Mouse (Mus musculus) brain, embryonic 14.5 days (tissue): ENCODE results near the gene Trio.

Experiments used
- CTCF ChIP-seq: fragments of 200-500 bp; IDR thresholded peaks from 2 replicates; pipeline ENCODE4 v1.5.1; 2012; ENCODE audit warnings: inconsistent platforms, mild to moderate bottlenecking, moderate library complexity, borderline replicate concordance; ENCODE audit not compliant: insufficient read depth, insufficient read length; ENCODE audit errors: extremely low read depth
- POLR2A ChIP-seq: fragments of 200-500 bp; IDR thresholded peaks from 2 replicates; pipeline ENCODE4 v1.6.1; 2012; ENCODE audit warnings: mild to moderate bottlenecking, inconsistent platforms, borderline replicate concordance; ENCODE audit not compliant: poor library complexity, insufficient read depth, insufficient read length, severe bottlenecking; ENCODE audit errors: extremely low read depth

GRCm38 (mm10) chr15:28060423-28060822 is 34.8 kb upstream of the Trio start:
- TF ChIP-seq POLR2A (no peak), CTCF (no peak)
